Mouse (Mus musculus) embryonic fibroblast, embryonic 13.5 days (primary cell): ENCODE measurements at regions not wholly inside any gene's neighbourhood (a gene's known extent, or its start where the extent isn't known, plus 50 kb on each side); places are given as distances from the start of the nearest gene placed in this dataset.

ENCODE experiments used
- H3K27ac ChIP-seq: 2 replicates; pipeline ENCODE4 v1.5.1; 2012; ENCODE audit warnings: low read length, control low read depth, inconsistent platforms; ENCODE audit not compliant: insufficient read depth
- H3K4me1 ChIP-seq: 2 replicates; pipeline ENCODE4 v1.6.1; 2011; ENCODE audit warnings: low read length; ENCODE audit not compliant: control insufficient read depth, insufficient read depth
- H3K4me3 ChIP-seq: 2 replicates; pipeline ENCODE4 v1.5.1; 2011; ENCODE audit warnings: mild to moderate bottlenecking, control low read depth, low read length; ENCODE audit not compliant: insufficient read depth
- CTCF ChIP-seq: IDR thresholded peaks from 2 replicates; pipeline ENCODE4 v1.5.1; 2011; ENCODE audit warnings: mild to moderate bottlenecking, control low read depth, low read length, moderate library complexity, borderline replicate concordance; ENCODE audit not compliant: insufficient read depth
- POLR2A ChIP-seq: IDR thresholded peaks from 2 replicates; pipeline ENCODE4 v1.6.1; 2011; ENCODE audit warnings: low read depth, mild to moderate bottlenecking, control low read depth, low read length, moderate library complexity

DNA sequence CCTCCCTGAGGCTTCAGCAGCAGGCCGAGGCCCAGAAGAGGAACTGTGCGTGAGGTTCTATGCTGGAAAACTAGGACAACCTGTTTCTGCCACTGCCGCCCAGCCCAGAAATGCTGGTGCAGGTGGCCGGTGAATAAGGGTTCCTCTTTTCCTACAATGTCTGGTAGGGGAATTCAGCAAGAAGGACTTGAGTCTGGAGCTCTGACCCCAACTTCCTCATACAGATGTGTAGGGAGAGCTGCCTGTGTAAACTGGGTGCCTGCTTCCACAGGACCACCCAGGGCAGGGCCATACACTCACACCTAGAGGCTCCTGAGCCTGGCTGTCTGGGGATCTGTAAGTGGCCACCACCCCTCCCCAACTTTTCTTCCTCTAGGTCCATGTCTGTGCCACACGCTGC is 60.3 kb upstream of the Id2 start:
- Histone ChIP-seq H3K27ac (no peak overlapping the region), H3K4me3 (no peak overlapping the region), H3K4me1 (peaks cover 7% of the 10 kb centered on the region; the same call in 1 of the 2 replicates)
- TF ChIP-seq POLR2A (no peak), CTCF (no peak)

DNA sequence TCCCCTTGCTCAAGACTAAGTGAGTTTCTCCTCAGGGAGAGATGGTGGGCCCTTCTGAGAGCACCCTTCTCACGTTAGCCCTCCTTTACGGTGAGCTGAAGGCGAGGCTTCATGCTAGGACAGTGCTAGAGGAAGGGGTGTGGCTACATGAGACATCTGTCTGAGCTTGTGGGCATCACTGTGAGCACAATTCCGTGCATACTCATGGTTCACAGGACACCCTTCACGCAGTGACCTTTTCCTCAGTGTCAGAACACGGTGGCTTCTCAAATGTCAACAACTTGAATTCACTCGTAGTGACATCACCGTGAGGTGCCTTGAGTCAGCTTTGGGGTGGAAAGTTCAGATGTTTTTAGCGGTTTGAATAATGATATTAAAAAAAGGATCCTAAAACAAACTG is 58.5 kb upstream of the Id2 start:
- H3K4me1 ChIP-seq: peaks cover 7% of the 10 kb centered on the region; the same call in 1 of the 2 replicates
- no peak for TF ChIP-seq CTCF
- TF ChIP-seq POLR2A: no peak
- no peak overlapping the region for H3K4me3 ChIP-seq
- H3K27ac ChIP-seq: no peak overlapping the region

DNA sequence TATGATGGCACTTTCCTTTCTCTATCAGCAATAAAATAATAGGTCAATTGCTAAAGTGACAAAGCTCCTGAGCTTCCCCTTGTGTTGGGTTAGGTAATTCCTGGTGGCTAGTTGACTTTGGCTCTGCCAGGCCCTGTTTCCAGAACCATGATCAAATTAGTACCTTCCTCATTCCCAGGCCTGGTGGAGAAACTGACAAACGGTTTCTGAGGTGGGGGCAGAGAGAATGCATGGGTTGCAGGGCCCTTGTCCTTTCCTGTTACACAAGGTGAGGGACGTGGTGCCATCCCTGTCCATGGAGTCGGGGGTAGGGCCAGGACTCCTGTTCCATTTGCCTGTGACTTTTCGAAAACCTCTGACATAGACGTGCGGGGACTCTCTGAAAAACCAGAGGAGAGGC is 51.2 kb upstream of the Id2 start:
- H3K27ac ChIP-seq: no peak overlapping the region
- TF ChIP-seq CTCF (no peak), POLR2A (no peak)
- H3K4me1 ChIP-seq: no peaks in the 10 kb centered on the region
- no peak overlapping the region for H3K4me3 ChIP-seq
